Mouse (Mus musculus) MEL (cell line): ENCODE results near the gene Ankrd40.
A peak's percentile ranks its signal among the peaks of the same experiment; 100 is the strongest.

Experiments
- CHD1 ChIP-seq: IDR thresholded peaks from 2 replicates; pipeline ENCODE4 v1.6.1; 2012; ENCODE audit warnings: low read depth, mild to moderate bottlenecking, inconsistent platforms, low read length, improper control_type of control experiment
- CTCF ChIP-seq, 3 experiments: IDR thresholded peaks in 2 of 3; conservative IDR thresholded peaks in 1 of 3; 2 replicates each; pipeline ENCODE4 v1.5.1; 2011 to 2012; ENCODE audit warnings: low read length in 3 of 3, low read depth in 2 of 3, mild to moderate bottlenecking in 2 of 3, improper control_type of control experiment in 1 of 3, inconsistent platforms in 1 of 3, mixed read lengths in 1 of 3, moderate library complexity in 1 of 3; ENCODE audit not compliant: control insufficient read depth in 1 of 3, insufficient read depth in 1 of 3, poor library complexity in 1 of 3, severe bottlenecking in 1 of 3
- EP300 ChIP-seq, 2 experiments: IDR thresholded peaks; 2 replicates each; pipeline ENCODE4 v1.6.1; 2011; ENCODE audit warnings: improper control_type of control experiment in 2 of 2, low read length in 2 of 2, low read depth in 1 of 2, mild to moderate bottlenecking in 1 of 2
- JUND ChIP-seq: IDR thresholded peaks from 2 replicates; pipeline ENCODE4 v1.6.1; 2011; ENCODE audit warnings: low read depth, mild to moderate bottlenecking, improper control_type of control experiment, low read length
- KAT2A ChIP-seq: conservative IDR thresholded peaks from 2 replicates; pipeline ENCODE4 v1.6.1; 2012; ENCODE audit warnings: low read depth, low read length, improper control_type of control experiment, inconsistent platforms
- MEF2A ChIP-seq: IDR thresholded peaks from 2 replicates; pipeline ENCODE4 v1.6.1; 2014; ENCODE audit warnings: low read depth, mild to moderate bottlenecking, inconsistent platforms, low read length, improper control_type of control experiment; ENCODE audit not compliant: poor library complexity, insufficient replicate concordance, severe bottlenecking; ENCODE audit errors: extremely low read depth
- MXI1 ChIP-seq: IDR thresholded peaks from 2 replicates; pipeline ENCODE4 v1.6.1; 2011; ENCODE audit warnings: mild to moderate bottlenecking, low read depth, low read length, improper control_type of control experiment
- MYC ChIP-seq: IDR thresholded peaks from 2 replicates; pipeline ENCODE4 v1.6.1; 2011; ENCODE audit warnings: low read depth, mild to moderate bottlenecking, low read length, improper control_type of control experiment, moderate library complexity
- POLR2A ChIP-seq, 2 experiments: IDR thresholded peaks; 2 replicates each; pipeline ENCODE4 v1.6.1; 2011 to 2012; ENCODE audit warnings: low read length in 2 of 2, mild to moderate bottlenecking in 2 of 2, control low read depth in 1 of 2, improper control_type of control experiment in 1 of 2, low read depth in 1 of 2, moderate library complexity in 1 of 2; ENCODE audit not compliant: control insufficient read depth in 1 of 2, insufficient read depth in 1 of 2, poor library complexity in 1 of 2
- RAD21 ChIP-seq: IDR thresholded peaks from 2 replicates; pipeline ENCODE4 v1.6.1; 2011; ENCODE audit warnings: mild to moderate bottlenecking, low read depth, low read length, improper control_type of control experiment
- RCOR1 ChIP-seq: IDR thresholded peaks from 2 replicates; pipeline ENCODE4 v1.6.1; 2012; ENCODE audit warnings: low read depth, mild to moderate bottlenecking, inconsistent platforms, low read length, improper control_type of control experiment
- TCF12 ChIP-seq: IDR thresholded peaks from 2 replicates; pipeline ENCODE4 v1.6.1; 2014; ENCODE audit warnings: low read depth, mild to moderate bottlenecking, inconsistent platforms, low read length, improper control_type of control experiment, moderate library complexity
- USF1 ChIP-seq: IDR thresholded peaks from 2 replicates; pipeline ENCODE4 v1.6.1; 2014; ENCODE audit warnings: low read depth, mild to moderate bottlenecking, inconsistent platforms, low read length, improper control_type of control experiment, moderate library complexity
- ZMIZ1 ChIP-seq: IDR thresholded peaks from 2 replicates; pipeline ENCODE4 v1.6.1; 2012; ENCODE audit warnings: low read depth, mild to moderate bottlenecking, inconsistent platforms, low read length, improper control_type of control experiment, moderate library complexity

DNA sequence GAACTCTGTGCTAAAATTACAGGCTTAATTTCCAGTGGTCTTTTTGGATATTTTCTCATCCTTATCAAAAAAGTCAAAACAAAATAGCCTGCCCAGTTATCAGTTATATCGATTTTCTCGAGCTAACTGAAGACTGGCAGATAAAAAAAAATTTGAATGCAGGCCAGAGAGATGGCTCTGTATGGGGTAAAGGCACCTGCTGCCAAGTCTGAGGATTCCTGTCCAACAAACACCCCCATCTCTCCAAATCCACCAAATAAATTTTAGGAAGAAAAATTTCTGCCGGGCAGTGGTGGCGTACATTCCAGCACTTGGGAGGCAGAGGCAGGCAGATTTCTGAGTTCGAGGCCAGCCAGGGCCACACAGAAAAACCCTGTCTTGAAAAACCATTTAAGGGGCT is 9.7 kb upstream of the Ankrd40 start:
- TF ChIP-seq CHD1 (no peak), KAT2A (no peak), CTCF (IDR thresholded peaks at IDR 0.05 in 2 of 3, conservative IDR thresholded peaks at IDR 0.05 in 1 of 3; ENCODE audit: control insufficient read depth in 1 of 3, insufficient read depth in 1 of 3, low read depth in 2 of 3, low read length in 3 of 3, poor library complexity in 1 of 3, severe bottlenecking in 1 of 3) (no peak), RAD21 (no peak), USF1 (no peak), EP300 (IDR thresholded peaks at IDR 0.05; ENCODE audit: low read depth in 1 of 2, low read length in 2 of 2) (peak; percentile 49 to 56; a peak in 3 of 4 replicates), TCF12 (peak; percentile 49; the same call in 1 of the 2 replicates), POLR2A (IDR thresholded peaks at IDR 0.05; ENCODE audit: control insufficient read depth in 1 of 2, insufficient read depth in 1 of 2, low read depth in 1 of 2, low read length in 2 of 2, poor library complexity in 1 of 2) (no peak), MYC (no peak), MXI1 (no peak), JUND (no peak), ZMIZ1 (no peak), RCOR1 (no peak), MEF2A (no peak)
